Mouse (Mus musculus): Measurements from ENCODE around the gene Arpc4.
"Not testable (repeated sequence)": the region's sequence is repeated elsewhere in the genome, so short reads cannot be mapped to it uniquely, and the experiment has no call there.

Gene Arpc4

GRCm38 (mm10) chr6:113377496-113378385 lies at the start of gene Arpc4, which contains the start of gene Tada3:
TSS of gene Arpc4 (plus strand) at chr6:113378115.
TSS of gene Tada3 (minus strand) at chr6:113377883.
- DNase-seq (ENCODE audit: low read depth), result peak; percentile 98

- DNase-seq (ENCODE audit: low read depth), result no peak
These were observed 48.5 kb upstream of the Arpc4 start for GRCm38 (mm10) chr6:113329396-113329795.

- DNase-seq (ENCODE audit: low read depth), result peak; percentile 91
These were observed 47.4 kb upstream of the Arpc4 start for GRCm38 (mm10) chr6:113330547-113330946.

GRCm38 (mm10) chr6:113331721-113332120 lies 46.2 kb upstream of the Arpc4 start:
- no peak for DNase-seq (ENCODE audit: low read depth)

- DNase-seq (ENCODE audit: low read depth), result not testable (repeated sequence)
These were observed 45.2 kb upstream of the Arpc4 start for GRCm38 (mm10) chr6:113332734-113333133.

GRCm38 (mm10) chr6:113333137-113333950 lies 44.6 kb upstream of the Arpc4 start:
- DNase-seq (ENCODE audit: low read depth), result no peak

- DNase-seq (ENCODE audit: low read depth), result no peak
These were observed 43.7 kb upstream of the Arpc4 start for GRCm38 (mm10) chr6:113334216-113334615.

- DNase-seq (ENCODE audit: low read depth), result peak; percentile 74
These were observed 40.9 kb upstream of the Arpc4 start for GRCm38 (mm10) chr6:113336852-113337620.

- no peak for DNase-seq (ENCODE audit: low read depth)
These were observed 36.3 kb upstream of the Arpc4 start for GRCm38 (mm10) chr6:113341574-113341973.

GRCm38 (mm10) chr6:113342297-113342696 lies 35.6 kb upstream of the Arpc4 start:
- DNase-seq (ENCODE audit: low read depth), result no peak

- no peak for DNase-seq (ENCODE audit: low read depth)
These were observed 34.5 kb upstream of the Arpc4 start, which contains the start of gene Camk1 for GRCm38 (mm10) chr6:113343177-113344092. TSS of gene Camk1 (minus strand) at chr6:113343984.

- no peak for DNase-seq (ENCODE audit: low read depth)
These were observed 33.6 kb upstream of the Arpc4 start for GRCm38 (mm10) chr6:113344321-113344720.

GRCm38 (mm10) chr6:113346897-113347296 lies 31.0 kb upstream of the Arpc4 start:
- no peak for DNase-seq (ENCODE audit: low read depth)

GRCm38 (mm10) chr6:113350538-113350937 lies 27.4 kb upstream of the Arpc4 start:
- no peak for DNase-seq (ENCODE audit: low read depth)

- peak; percentile 50 for DNase-seq (ENCODE audit: low read depth)
These were observed 26.8 kb upstream of the Arpc4 start for GRCm38 (mm10) chr6:113351161-113351560.

GRCm38 (mm10) chr6:113351653-113352052 lies 26.3 kb upstream of the Arpc4 start:
- peak; percentile 54 for DNase-seq (ENCODE audit: low read depth)

- no peak for DNase-seq (ENCODE audit: low read depth)
These were observed 25.1 kb upstream of the Arpc4 start for GRCm38 (mm10) chr6:113352820-113353219.

GRCm38 (mm10) chr6:113353696-113354095 lies 24.2 kb upstream of the Arpc4 start:
- DNase-seq (ENCODE audit: low read depth), result no peak

GRCm38 (mm10) chr6:113361476-113361875 lies 16.4 kb upstream of the Arpc4 start:
- no peak for DNase-seq (ENCODE audit: low read depth)

GRCm38 (mm10) chr6:113362241-113362640 lies 15.7 kb upstream of the Arpc4 start:
- DNase-seq (ENCODE audit: low read depth), result no peak
